Mouse (Mus musculus) embryonic facial prominence, embryonic 11.5 days (tissue): Measurements from ENCODE around the gene Tns1. TPM values are rescaled to one million over a fixed set of nuclear protein-coding genes. Genes with fewer than 3 reads are reported as not detected.
"Not testable (repeated sequence)": the region's sequence is repeated elsewhere in the genome, so short reads cannot be mapped to it uniquely, and the experiment has no call there.

Source experiments
- ATAC-seq: fragments of 200-750 bp; cut with Nextera tagmentation; replicated peaks from 2 replicates; pipeline ENCODE4 v1.8.0; 2017; ENCODE audit warnings: low read depth; ENCODE audit not compliant: insufficient number of reproducible peaks, low FRiP score, low TSS enrichment
- DNase-seq: peaks from one replicate; pipeline ENCODE4 v3.0.0-alpha.2; 2015; ENCODE audit warnings: low spot score
- H3K27ac ChIP-seq: fragments of 300-500 bp; sonication (generic); replicated peaks from 2 replicates; pipeline ENCODE4 v1.5.1; 2014; ENCODE audit warnings: mild to moderate bottlenecking, low read depth, low read length, control low read depth
- H3K27me3 ChIP-seq: fragments of 300-500 bp; sonication (generic); 2 replicates; pipeline ENCODE4 v1.6.1; 2014; ENCODE audit warnings: mild to moderate bottlenecking, low read length, moderate library complexity, mixed read lengths; ENCODE audit not compliant: control insufficient read depth, insufficient read depth
- H3K36me3 ChIP-seq: fragments of 300-500 bp; sonication (generic); replicated peaks from 2 replicates; pipeline ENCODE4 v1.6.1; 2014; ENCODE audit warnings: low read depth, mild to moderate bottlenecking, low read length, moderate library complexity, mixed read lengths; ENCODE audit not compliant: control insufficient read depth, insufficient read depth
- H3K4me1 ChIP-seq: fragments of 300-500 bp; sonication (generic); 2 replicates; pipeline ENCODE4 v1.6.1; 2014; ENCODE audit warnings: low read length, mixed read lengths; ENCODE audit not compliant: control insufficient read depth, insufficient read depth
- H3K4me2 ChIP-seq: fragments of 300-500 bp; sonication (generic); 2 replicates; pipeline ENCODE4 v1.6.1; 2014; ENCODE audit warnings: low read depth, mild to moderate bottlenecking, control low read depth, low read length, moderate library complexity
- H3K4me3 ChIP-seq: fragments of 300-500 bp; sonication (generic); 2 replicates; pipeline ENCODE4 v1.5.1; 2014; ENCODE audit warnings: low read depth, low read length, control low read depth
- H3K9ac ChIP-seq: fragments of 300-500 bp; sonication (generic); replicated peaks from 2 replicates; pipeline ENCODE4 v1.6.1; 2014; ENCODE audit warnings: mild to moderate bottlenecking, control low read depth, low read length
- H3K9me3 ChIP-seq: fragments of 300-500 bp; sonication (generic); replicated peaks from 2 replicates; pipeline ENCODE4 v1.6.1; 2016; ENCODE audit warnings: mild to moderate bottlenecking, low read length, inconsistent platforms, mixed read lengths; ENCODE audit not compliant: control insufficient read depth
- WGBS: fragments of 180-500 bp; shearing (Covaris S2); extraction: QIAGEN DNeasy Blood & Tissue Kit; methylation state at CpG from one replicate; pipeline ENCODE4 v1.1.7; 2014; 5-methylcytosine and 5-hydroxymethylcytosine counted together
- polyA plus RNA-seq: library from polyadenylated mRNA; unstranded; fragments of >200 nt; fragmentation: Nextera tagmentation; extraction: Ambion mirVana; gene quantifications from 2 replicates; pipeline ENCODE4 v1.2.1, GENCODE M21; 2014

The Tns1 gene
- 21.1 and 21.6 TPM in 2 replicates for polyA plus RNA-seq

DNA sequence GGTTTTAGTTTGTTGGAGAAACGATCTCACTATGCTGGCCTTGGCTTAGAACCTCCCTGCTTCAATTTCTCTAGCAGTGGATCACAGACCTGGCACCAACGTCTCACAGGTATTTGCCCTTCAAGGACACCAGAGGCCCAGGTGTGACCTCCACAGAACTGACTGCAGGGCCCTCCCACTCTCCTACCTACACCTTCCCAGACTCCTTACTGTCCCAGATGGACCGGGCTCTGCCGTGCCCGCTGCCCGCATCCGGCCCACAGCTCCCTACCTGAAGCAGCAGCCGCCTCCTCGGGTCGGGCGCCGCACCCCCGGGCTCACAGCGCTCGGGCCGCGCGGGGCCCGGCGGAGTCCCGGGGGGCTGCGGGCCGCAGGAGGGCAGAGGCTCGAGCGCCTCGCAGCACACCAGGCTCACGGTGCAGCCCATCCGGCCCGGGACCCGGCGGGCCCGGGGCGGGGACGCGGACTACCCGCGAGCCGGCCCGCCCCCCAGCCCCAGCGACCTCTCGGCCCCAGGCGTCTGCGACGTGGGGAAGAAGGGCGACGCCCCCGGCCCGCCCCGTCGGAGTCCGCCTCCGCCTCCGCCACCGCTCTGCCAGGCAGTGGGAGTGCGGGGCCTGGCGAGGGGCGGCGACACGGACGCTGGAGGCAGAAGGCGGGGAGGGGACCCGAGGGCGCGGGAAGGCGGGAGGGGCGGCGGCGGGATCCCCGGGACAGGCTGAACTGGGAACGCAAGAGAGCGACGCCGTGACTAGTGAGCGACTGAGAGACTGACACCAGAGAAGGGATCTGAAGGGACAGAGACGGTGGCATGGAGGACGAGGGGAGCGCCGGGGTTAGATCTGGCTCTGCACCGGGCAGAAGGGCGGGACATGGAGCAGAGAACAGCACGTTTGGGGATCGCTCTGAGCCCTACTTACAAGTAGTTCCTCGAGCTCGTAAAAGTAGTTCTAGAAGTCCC is at the start of gene Tns1:
Gene Tns1, minus strand, starts transcription at position 429 of the 961 bp plus-strand sequence.
- ATAC-seq (peak; percentile 54), DNase-seq (peak; percentile 62)
- H3K9ac ChIP-seq = peak within 1 kb of the TSS; percentile 52
- no peak within 1 kb of the TSS for H3K27ac ChIP-seq
- H3K4me3 ChIP-seq = peak within 1 kb of the TSS; percentile 49
- no peaks in the 10 kb centered on the region for H3K36me3 ChIP-seq
- no peaks in the 10 kb centered on the region for H3K9me3 ChIP-seq
- peaks cover 14% of the 10 kb centered on the region for H3K27me3 ChIP-seq
- under 1% methylated on average over 78 of the region's 84 CpGs for WGBS
- peaks cover 5% of the 10 kb centered on the region for H3K4me1 ChIP-seq
- peak within 1 kb of the TSS; percentile 95 for H3K4me2 ChIP-seq

DNA sequence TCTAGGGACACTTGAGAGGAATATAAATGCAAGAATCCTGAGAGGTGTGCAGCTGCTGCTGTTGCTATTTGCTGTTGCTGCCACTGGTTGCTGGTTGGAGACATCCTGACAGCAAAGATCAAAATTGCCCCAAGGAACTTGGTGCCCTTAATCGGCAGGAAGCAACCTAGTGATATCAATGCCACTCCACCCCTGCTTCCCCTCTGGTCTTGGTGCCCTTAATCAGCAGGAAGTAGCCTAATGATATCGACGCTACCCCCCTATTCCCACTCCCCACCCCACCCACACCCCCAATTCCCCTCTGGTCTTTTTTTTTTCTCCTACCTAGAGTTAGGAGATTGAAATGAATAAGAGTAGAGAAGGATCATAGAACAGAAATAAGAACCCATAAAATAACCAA is 48.5 kb upstream of the Tns1 start:
- H3K4me2 ChIP-seq = no peak overlapping the region
- no peak overlapping the region for H3K9ac ChIP-seq
- no peaks in the 10 kb centered on the region for H3K4me1 ChIP-seq
- H3K9me3 ChIP-seq = no peaks in the 10 kb centered on the region
- H3K27ac ChIP-seq = no peak overlapping the region
- 82% methylated on average over 3 of the region's 3 CpGs for WGBS
- H3K36me3 ChIP-seq = no peaks in the 10 kb centered on the region
- no peak for DNase-seq
- no peaks in the 10 kb centered on the region for H3K27me3 ChIP-seq
- H3K4me3 ChIP-seq = no peak overlapping the region
- ATAC-seq = no peak

DNA sequence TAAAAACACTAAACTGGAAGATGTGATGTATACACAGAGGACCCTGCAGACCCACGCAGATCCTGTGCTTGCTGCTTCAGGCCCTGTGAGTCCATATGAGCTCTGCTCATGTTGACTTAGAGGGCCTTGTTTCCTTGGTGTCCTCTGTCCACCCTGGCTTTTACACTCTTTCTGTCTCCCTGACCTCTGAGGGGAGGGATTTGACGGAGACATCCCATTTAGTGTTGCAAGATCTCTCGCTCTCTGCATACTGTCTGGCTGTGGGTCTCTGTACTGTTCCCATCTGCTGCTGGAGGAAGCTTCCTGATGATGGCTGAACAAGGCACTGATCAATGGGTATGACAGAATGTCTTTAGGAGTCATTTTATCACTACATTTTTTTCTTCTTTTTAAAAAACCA is 45.5 kb upstream of the Tns1 start:
- Histone ChIP-seq H3K27me3 (no peaks in the 10 kb centered on the region), H3K4me1 (no peaks in the 10 kb centered on the region), H3K9ac (no peak overlapping the region), H3K27ac (no peak overlapping the region), H3K4me3 (no peak overlapping the region), H3K36me3 (no peaks in the 10 kb centered on the region), H3K4me2 (no peak overlapping the region), H3K9me3 (no peaks in the 10 kb centered on the region)
- no peak for ATAC-seq
- DNase-seq = no peak
- 84% methylated on average over 3 of the region's 3 CpGs for WGBS

DNA sequence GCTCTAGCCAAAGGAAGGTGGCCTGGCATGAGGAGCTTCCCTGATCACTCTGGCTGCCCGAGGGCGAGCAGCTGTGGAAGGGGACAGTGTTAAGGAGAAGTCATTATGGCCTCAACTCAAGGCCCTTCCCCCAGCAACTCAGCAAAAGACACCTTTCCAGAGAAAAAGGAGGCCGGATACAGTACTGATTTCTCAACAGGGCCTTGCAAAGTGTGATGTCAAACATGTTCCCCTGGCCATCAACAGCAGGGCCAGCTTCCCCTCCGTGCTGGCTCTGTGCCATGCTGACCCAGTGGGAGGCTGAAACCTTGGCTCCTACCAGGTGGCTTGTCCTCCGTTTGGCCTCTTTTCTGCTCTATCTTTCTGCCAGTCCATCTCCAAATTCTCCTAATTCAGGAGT is 42.9 kb upstream of the Tns1 start:
- ATAC-seq = no peak
- no peak overlapping the region for H3K4me2 ChIP-seq
- WGBS = 83% methylated on average over 5 of the region's 5 CpGs

DNA sequence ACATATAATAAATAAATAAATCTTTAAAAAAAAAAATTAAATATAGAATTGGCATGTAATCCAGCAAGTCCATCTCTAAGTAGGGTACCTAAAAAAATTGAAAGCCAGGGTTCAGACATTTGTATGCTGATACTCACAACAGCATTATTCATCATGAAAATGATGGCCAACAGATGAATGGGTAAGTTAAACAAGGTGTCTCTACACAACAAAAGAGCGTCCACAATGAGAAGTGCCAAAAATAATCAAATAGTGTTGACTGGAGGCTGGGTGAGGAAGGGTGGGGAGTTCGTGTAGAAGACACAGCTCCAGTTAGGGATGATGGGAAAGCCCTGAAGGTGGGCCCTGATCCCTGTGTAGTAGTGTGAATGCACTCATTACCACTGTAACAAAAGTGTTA is 35.8 kb upstream of the Tns1 start:
- Histone ChIP-seq H3K36me3 (no peaks in the 10 kb centered on the region), H3K4me2 (no peak overlapping the region), H3K4me1 (no peaks in the 10 kb centered on the region), H3K27ac (no peak overlapping the region), H3K4me3 (no peak overlapping the region), H3K9ac (no peak overlapping the region), H3K9me3 (no peaks in the 10 kb centered on the region), H3K27me3 (no peaks in the 10 kb centered on the region)
- DNase-seq = no peak
- no peak for ATAC-seq
- WGBS = 81% methylated on average over 2 of the region's 2 CpGs

More for the DNA sequence above, 42.9 kb upstream of the Tns1 start:
- Histone ChIP-seq H3K4me3 (no peak overlapping the region), H3K4me1 (no peaks in the 10 kb centered on the region), H3K9ac (no peak overlapping the region), H3K27me3 (no peaks in the 10 kb centered on the region), H3K36me3 (no peaks in the 10 kb centered on the region), H3K9me3 (no peaks in the 10 kb centered on the region), H3K27ac (no peak overlapping the region)
- DNase-seq = no peak

DNA sequence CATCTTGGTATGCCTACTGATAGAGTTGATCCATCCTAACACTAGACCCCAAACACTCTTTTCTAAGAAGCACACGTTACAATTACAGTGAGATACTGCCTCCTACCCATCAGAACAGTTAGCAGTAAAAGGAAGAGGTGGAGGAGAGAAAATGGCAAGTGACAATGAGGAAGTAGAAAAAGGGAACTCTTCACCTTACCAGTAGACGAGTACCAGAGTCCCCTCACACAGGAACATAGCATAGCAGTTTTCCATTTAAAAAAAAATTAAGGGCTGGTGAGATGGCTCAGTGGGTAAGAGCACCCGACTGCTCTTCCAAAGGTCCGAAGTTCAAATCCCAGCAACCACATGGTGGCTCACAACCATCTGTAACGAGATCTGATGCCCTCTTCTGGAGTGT is 35.4 kb upstream of the Tns1 start:
- not testable (repeated sequence) for H3K27me3 ChIP-seq, H3K4me2 ChIP-seq, DNase-seq, H3K36me3 ChIP-seq, H3K4me3 ChIP-seq, H3K27ac ChIP-seq, H3K9ac ChIP-seq, ATAC-seq, H3K4me1 ChIP-seq, H3K9me3 ChIP-seq
- WGBS = 77% methylated on average over 4 of the region's 5 CpGs

DNA sequence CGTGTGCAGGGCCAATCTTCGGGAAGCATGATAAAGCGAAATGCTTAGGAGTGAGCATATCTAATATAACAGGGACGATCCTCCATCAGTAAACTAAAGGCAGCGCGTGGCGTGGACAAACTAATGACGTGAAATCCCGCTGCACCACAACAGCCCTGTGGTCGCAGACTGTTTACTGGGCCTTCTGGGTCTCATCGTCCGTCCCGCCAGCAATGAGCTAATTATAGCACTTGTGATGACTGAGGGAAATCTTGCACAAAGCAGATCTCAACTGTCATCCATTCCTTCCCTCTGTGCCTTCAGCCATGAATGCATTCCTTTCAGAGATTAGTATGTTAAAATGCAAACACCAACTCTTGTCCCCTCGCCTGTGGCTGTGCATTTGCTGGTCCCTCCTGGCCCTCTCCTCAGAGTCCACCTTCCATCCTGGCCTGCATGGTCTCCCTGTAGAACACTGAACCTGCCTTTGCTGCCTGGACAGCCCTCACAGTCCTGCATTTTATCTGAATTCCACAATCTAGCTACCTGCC is 32.2 kb upstream of the Tns1 start:
- Histone ChIP-seq H3K4me1 (no peaks in the 10 kb centered on the region), H3K4me3 (no peak overlapping the region), H3K27me3 (no peaks in the 10 kb centered on the region), H3K27ac (no peak overlapping the region), H3K9me3 (no peaks in the 10 kb centered on the region), H3K36me3 (no peaks in the 10 kb centered on the region), H3K4me2 (no peak overlapping the region), H3K9ac (no peak overlapping the region)
- ATAC-seq = no peak
- 83% methylated on average over 14 of the region's 14 CpGs for WGBS
- DNase-seq = no peak

DNA sequence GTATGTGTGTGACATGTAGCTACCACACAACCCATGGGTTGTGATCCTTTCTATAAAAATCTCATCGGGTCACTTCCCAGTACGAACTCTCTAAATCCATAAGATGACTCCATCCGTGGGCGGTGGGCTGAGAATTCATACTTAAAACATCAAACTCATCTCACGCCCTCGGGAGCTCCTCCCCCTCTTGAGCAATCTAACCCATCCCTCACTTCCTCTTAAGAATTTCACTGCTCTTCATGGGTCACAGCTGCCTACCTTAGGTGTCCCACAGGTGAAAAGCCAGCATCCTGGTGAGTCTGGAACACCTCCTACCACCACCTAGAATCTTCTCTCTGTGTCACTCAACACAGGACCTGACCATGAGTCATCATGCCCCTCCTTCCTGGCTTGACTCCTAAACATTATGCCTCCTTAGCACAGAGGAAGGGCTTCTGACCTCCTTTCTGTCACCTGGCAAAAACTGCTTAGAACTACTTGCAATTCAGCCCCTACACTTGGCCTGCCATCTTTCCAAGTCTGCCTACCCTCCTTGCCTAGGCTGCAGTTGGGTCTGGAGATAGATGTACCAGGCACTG is 31.3 kb upstream of the Tns1 start:
- Histone ChIP-seq H3K4me1 (no peaks in the 10 kb centered on the region), H3K9ac (no peak overlapping the region), H3K4me2 (no peak overlapping the region), H3K4me3 (no peak overlapping the region), H3K36me3 (no peaks in the 10 kb centered on the region), H3K27me3 (no peaks in the 10 kb centered on the region), H3K27ac (no peak overlapping the region), H3K9me3 (no peaks in the 10 kb centered on the region)
- WGBS = 87% methylated on average over 6 of the region's 6 CpGs
- no peak for DNase-seq
- no peak for ATAC-seq
